Mouse (Mus musculus) kidney, adult 2 months (tissue): ENCODE measurements around the gene Brpf1. TPM values are rescaled to one million over a fixed set of nuclear protein-coding genes. Genes with fewer than 3 reads are reported as not detected.

ENCODE experiments used
- DNase-seq: peaks from one replicate; pipeline ENCODE4 v3.0.0; 2021
- H3K27ac ChIP-seq: fragments of 200-500 bp; 2 replicates; pipeline ENCODE4 v1.5.1; 2012; ENCODE audit warnings: low read depth, low read length, control low read depth, inconsistent platforms; ENCODE audit not compliant: insufficient read depth
- H3K27me3 ChIP-seq: fragments of 200-500 bp; replicated peaks from 2 replicates; pipeline ENCODE4 v1.6.1; 2012; ENCODE audit warnings: mild to moderate bottlenecking, moderate library complexity, low read length, inconsistent platforms; ENCODE audit not compliant: control insufficient read depth, insufficient read depth
- H3K36me3 ChIP-seq: fragments of 200-500 bp; 2 replicates; pipeline ENCODE4 v1.6.1; 2012; ENCODE audit warnings: mild to moderate bottlenecking, moderate library complexity, low read length, inconsistent platforms; ENCODE audit not compliant: control insufficient read depth, insufficient read depth
- H3K4me1 ChIP-seq: fragments of 200-500 bp; 2 replicates; pipeline ENCODE4 v1.6.1; 2011; ENCODE audit warnings: low read length; ENCODE audit not compliant: control insufficient read depth, insufficient read depth
- H3K4me3 ChIP-seq: fragments of 200-500 bp; 2 replicates; pipeline ENCODE4 v1.5.1; 2011; ENCODE audit warnings: mild to moderate bottlenecking, low read depth, low read length, control low read depth; ENCODE audit not compliant: insufficient read depth
- CTCF ChIP-seq: fragments of 200-500 bp; conservative IDR thresholded peaks from 2 replicates; pipeline ENCODE4 v1.5.1; 2011; ENCODE audit warnings: low read depth, mild to moderate bottlenecking, control low read depth, low read length, moderate library complexity, mixed read lengths; ENCODE audit not compliant: insufficient read depth, insufficient read length
- POLR2A ChIP-seq: fragments of 200-500 bp; IDR thresholded peaks from one replicate; pipeline ENCODE4 v1.6.1; 2011; ENCODE audit warnings: low read depth, low read length, control low read depth
- WGBS: fragments of 180-500 bp; shearing (Covaris S2); methylation state at CpG from one replicate; pipeline ENCODE4 v1.1.7; 2018; 5-methylcytosine and 5-hydroxymethylcytosine counted together
- polyA plus RNA-seq: library from polyadenylated mRNA; depleted of rRNA; stranded (reverse); fragments of >200 nt; gene quantifications from 2 replicates; pipeline ENCODE4 v1.2.3, GENCODE M21; 2012

Brpf1 gene
- polyA plus RNA-seq, 1 experiment = 13.2 TPM

GRCm38 (mm10) chr6:113306322-113306985, 483 bp upstream of the Brpf1 start:
- Histone ChIP-seq H3K36me3 (no peaks in the 10 kb centered on the region), H3K27me3 (no peaks in the 10 kb centered on the region), H3K27ac (peak overlapping the region; percentile 100), H3K4me3 (peak overlapping the region; percentile 97), H3K4me1 (peaks cover 5% of the 10 kb centered on the region; the same call in 1 of the 2 replicates)
- DNase-seq = peak; percentile 100
- TF ChIP-seq CTCF (no peak), POLR2A (no peak)
- under 1% methylated on average over 50 of the region's 50 CpGs for WGBS

GRCm38 (mm10) chr6:113307481-113308121, 664 bp downstream of the Brpf1 start:
- H3K27ac ChIP-seq = peak overlapping the region; percentile 100
- H3K27me3 ChIP-seq = no peaks in the 10 kb centered on the region
- TF ChIP-seq POLR2A = no peak
- no peak for TF ChIP-seq CTCF
- WGBS = under 1% methylated on average over 34 of the region's 34 CpGs
- peak overlapping the region; percentile 97 for H3K4me3 ChIP-seq
- H3K36me3 ChIP-seq = no peaks in the 10 kb centered on the region; the same call in 1 of the 2 replicates
- peaks cover 5% of the 10 kb centered on the region; the same call in 1 of the 2 replicates for H3K4me1 ChIP-seq
- DNase-seq = peak; percentile 52

DNA sequence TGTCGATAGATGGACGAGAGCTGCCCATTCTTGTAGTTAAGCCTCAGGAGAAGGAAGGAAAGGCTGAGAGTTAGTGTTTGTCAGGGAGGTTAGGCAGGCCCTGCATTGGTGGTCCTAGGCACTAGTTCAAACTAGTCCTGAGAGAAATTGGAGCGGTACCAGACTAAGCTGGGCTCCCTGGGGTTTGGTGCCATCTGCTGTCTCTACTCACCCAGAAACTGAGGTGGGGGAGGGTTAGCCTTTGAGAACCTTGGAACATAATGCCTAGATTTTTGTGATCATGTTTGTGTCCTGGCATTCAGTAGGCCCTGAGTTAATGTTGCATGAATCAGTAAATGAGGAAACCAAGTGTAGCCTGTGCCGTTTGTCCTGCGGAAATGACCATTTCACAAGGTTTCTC, 1.2 kb downstream of the Brpf1 start:
- TF ChIP-seq CTCF (peak; percentile 55), POLR2A (no peak)
- Histone ChIP-seq H3K27ac (peak overlapping the region; percentile 100), H3K27me3 (no peaks in the 10 kb centered on the region), H3K4me1 (peaks cover 5% of the 10 kb centered on the region; the same call in 1 of the 2 replicates), H3K4me3 (peak overlapping the region; percentile 97), H3K36me3 (no peaks in the 10 kb centered on the region; the same call in 1 of the 2 replicates)
- DNase-seq = peak; percentile 70
- WGBS = 6% methylated on average over 5 of the region's 5 CpGs

DNA sequence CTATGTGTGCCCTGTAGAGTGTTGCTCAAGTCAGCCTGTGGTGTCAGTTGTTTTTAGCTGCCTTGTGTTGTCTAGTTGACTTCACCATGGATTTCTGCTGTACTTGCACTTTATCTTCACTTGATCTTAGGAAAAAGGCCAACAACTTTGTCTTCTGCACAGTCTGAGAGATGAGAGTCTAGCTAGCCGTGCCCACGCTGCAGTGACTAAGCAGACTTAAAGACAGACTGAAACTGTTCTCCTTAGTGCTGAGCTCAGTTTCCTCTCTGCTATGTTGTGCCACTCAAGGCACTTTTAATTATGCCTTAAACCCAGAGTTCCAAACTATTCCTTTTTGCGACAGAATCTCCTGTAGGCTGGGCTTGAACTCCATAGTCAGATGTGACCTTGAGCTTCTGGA, 9.0 kb downstream of the Brpf1 start:
- peaks cover 11% of the 10 kb centered on the region for H3K36me3 ChIP-seq
- 84% methylated on average over 3 of the region's 3 CpGs for WGBS

GRCm38 (mm10) chr6:113326533-113327315, 19.8 kb downstream of the Brpf1 start, which contains the start of gene Ogg1:
TSS of gene Ogg1 (plus strand) at chr6:113326972.
- peak; percentile 100 for DNase-seq
- H3K36me3 ChIP-seq = peaks cover 2% of the 10 kb centered on the region; the same call in 1 of the 2 replicates
- H3K4me3 ChIP-seq = peak within 1 kb of the TSS; percentile 80
- H3K4me1 ChIP-seq = no peaks in the 10 kb centered on the region; the same call in 1 of the 2 replicates
- under 1% methylated on average over 52 of the region's 52 CpGs for WGBS
- TF ChIP-seq POLR2A (peak; percentile 94), CTCF (no peak)
- H3K27me3 ChIP-seq = no peaks in the 10 kb centered on the region
- peak within 1 kb of the TSS; percentile 78 for H3K27ac ChIP-seq

More for the DNA sequence above, 9.0 kb downstream of the Brpf1 start:
- no peak for DNase-seq
- H3K4me1 ChIP-seq = no peaks in the 10 kb centered on the region
- no peak overlapping the region for H3K4me3 ChIP-seq
- no peak overlapping the region for H3K27ac ChIP-seq
- TF ChIP-seq CTCF (no peak), POLR2A (no peak)
- H3K27me3 ChIP-seq = no peaks in the 10 kb centered on the region

DNA sequence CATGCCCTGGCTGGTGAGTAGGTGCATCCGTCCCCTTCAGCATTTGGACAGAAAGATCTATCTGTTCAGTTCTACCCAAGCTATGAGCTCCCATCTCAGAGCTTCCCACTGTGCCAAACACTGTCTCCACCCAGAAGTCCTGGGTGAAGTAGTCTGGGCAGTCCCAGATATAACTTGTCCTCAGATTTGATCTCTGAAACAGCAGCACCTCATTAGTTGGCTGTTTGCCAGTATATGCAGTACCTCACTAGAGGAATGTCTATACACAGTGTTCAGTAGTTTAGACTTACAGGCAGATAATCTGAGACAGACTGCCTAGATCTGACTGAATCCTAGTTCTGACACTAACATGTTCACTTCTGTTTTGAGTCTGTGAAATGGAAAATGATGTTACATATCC, 22.5 kb downstream of the Brpf1 start:
- Histone ChIP-seq H3K4me1 (peaks cover 7% of the 10 kb centered on the region; the same call in 1 of the 2 replicates), H3K27ac (no peak overlapping the region), H3K36me3 (no peaks in the 10 kb centered on the region), H3K27me3 (no peaks in the 10 kb centered on the region), H3K4me3 (no peak overlapping the region)
- no peak for DNase-seq
- TF ChIP-seq POLR2A (no peak), CTCF (no peak)
- 95% methylated on average over 1 of the region's 1 CpGs for WGBS

DNA sequence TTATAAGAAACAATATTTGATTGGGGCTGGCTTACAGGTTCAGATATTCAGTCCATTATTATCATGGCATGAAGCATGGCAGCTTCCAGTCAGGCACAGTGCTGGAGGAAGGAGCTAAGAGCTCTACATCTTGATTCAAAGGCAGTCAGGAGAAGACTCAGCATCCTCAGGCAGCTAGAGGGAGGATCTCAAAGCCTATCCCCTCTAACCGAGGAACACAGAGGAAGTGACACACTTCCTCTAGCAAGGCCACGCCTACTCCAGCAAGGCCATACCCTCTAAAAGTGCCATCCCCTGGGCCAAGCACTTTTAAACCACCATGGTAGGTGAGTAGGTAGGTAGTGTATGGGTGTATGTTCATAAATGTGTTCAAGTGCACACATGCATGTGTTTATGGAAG, 23.6 kb downstream of the Brpf1 start:
- Histone ChIP-seq H3K27me3 (no peaks in the 10 kb centered on the region), H3K36me3 (no peaks in the 10 kb centered on the region), H3K4me1 (peaks cover 10% of the 10 kb centered on the region; the same call in 1 of the 2 replicates), H3K4me3 (no peak overlapping the region), H3K27ac (no peak overlapping the region)
- peak; percentile 16 for DNase-seq
- 52% methylated on average over 2 of the region's 2 CpGs for WGBS
- TF ChIP-seq POLR2A = no peak
- no peak for TF ChIP-seq CTCF
